Mouse (Mus musculus): ENCODE results near the gene Rgmb. TPM values are rescaled to one million over a fixed set of nuclear protein-coding genes. Genes with fewer than 3 reads are reported as not detected.
A peak's percentile ranks its signal among the peaks of the same experiment; 100 is the strongest.

The Rgmb gene
- polyA plus RNA-seq, 1 experiment from 2014 or later: 16.4 TPM

DNA sequence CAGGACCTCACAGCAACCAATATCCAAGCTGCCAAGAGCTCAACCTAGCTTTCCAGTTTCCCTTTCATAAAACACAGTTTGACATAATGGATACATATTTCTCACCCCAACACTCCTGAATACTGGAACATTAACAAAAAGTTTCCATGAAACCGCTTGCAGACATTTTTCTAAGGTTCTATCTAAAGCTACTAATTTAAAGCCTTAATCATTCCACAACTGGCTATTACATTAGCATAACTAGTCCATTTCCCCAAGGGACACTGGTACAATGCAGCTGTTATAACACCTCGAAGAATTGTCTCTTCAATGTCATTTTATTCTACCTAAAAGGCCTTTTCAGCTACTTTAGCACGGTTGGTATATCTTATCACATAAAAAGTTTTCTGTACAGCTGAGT, 6.0 kb downstream of the Rgmb start:
- Histone ChIP-seq H3K9me3 (ENCODE audit: control insufficient read depth, low read length) (no peaks in the 10 kb centered on the region), H3K4me3 (ENCODE audit: low read length) (peak overlapping the region; percentile 78), H3K27ac (ENCODE audit: low read depth, low read length) (no peak overlapping the region), H3K27me3 (ENCODE audit: control insufficient read depth, insufficient read depth, low read length) (peaks cover 3% of the 10 kb centered on the region; the same call in 1 of the 2 replicates), H3K4me1 (ENCODE audit: control insufficient read depth, insufficient read depth, low read length) (peaks cover 19% of the 10 kb centered on the region), H3K9ac (ENCODE audit: low read depth, low read length) (peak overlapping the region; percentile 94; the same call in 1 of the 2 replicates), H3K36me3 (ENCODE audit: control insufficient read depth, insufficient read depth, low read length) (peaks cover 7% of the 10 kb centered on the region; the same call in 1 of the 2 replicates), H3K4me2 (replicated peaks; ENCODE audit: low read depth, low read length) (peak overlapping the region; percentile 85)
- ATAC-seq (ENCODE audit: low FRiP score, low TSS enrichment): no peak
- 18% methylated on average over 3 of the region's 3 CpGs for WGBS

DNA sequence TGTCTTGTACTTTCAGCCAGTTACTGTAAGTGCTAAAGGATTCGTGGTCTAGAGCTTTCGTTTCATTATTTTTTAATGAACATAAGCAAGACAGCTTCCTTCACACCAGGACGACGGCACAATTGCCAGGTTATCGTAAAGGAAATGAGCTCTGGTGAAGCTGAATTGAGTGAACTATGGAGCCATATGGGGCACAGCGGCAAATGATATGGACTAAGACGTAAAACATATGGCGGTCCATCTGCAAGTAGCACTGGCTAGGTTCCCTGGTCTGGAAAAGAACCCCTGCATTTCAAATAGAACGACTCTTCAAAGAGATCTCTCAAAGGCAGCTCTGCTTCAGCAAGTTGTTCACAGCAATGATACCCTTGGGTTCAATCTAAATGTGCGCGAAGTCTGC, 6.5 kb downstream of the Rgmb start:
- 25% methylated on average over 11 of the region's 11 CpGs for WGBS
- Histone ChIP-seq H3K4me2 (replicated peaks; ENCODE audit: low read depth, low read length) (peak overlapping the region; percentile 85), H3K27me3 (ENCODE audit: control insufficient read depth, insufficient read depth, low read length) (no peaks in the 10 kb centered on the region), H3K9ac (ENCODE audit: low read depth, low read length) (peak overlapping the region; percentile 94; the same call in 1 of the 2 replicates), H3K4me1 (ENCODE audit: control insufficient read depth, insufficient read depth, low read length) (peaks cover 19% of the 10 kb centered on the region), H3K4me3 (ENCODE audit: low read length) (peak overlapping the region; percentile 78), H3K36me3 (ENCODE audit: control insufficient read depth, insufficient read depth, low read length) (peaks cover 11% of the 10 kb centered on the region; the same call in 1 of the 2 replicates), H3K27ac (ENCODE audit: low read depth, low read length) (no peak overlapping the region), H3K9me3 (ENCODE audit: control insufficient read depth, low read length) (no peaks in the 10 kb centered on the region)
- no peak for ATAC-seq (ENCODE audit: low FRiP score, low TSS enrichment)

DNA sequence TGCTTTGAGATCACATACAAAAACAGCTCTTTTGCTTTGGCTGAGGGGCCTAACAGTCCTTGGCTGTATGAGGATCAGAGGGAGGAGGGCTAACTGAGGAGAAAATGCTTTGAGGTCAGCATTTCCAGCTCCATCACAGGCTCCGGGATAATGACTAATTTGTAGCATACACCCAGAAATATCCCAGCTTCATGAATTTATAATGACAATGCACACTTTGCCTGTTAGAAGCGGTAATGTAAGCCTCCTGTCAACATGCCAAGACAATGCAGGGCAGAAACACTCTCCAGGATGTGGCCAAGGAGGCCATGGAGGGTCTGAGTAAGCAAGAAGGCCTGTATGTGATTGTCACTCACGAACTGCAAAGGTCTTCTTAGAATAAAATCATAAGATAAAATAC, 7.0 kb downstream of the Rgmb start:
- Histone ChIP-seq H3K4me2 (replicated peaks; ENCODE audit: low read depth, low read length) (peak overlapping the region; percentile 85), H3K27me3 (ENCODE audit: control insufficient read depth, insufficient read depth, low read length) (no peaks in the 10 kb centered on the region), H3K36me3 (ENCODE audit: control insufficient read depth, insufficient read depth, low read length) (peaks cover 14% of the 10 kb centered on the region; the same call in 1 of the 2 replicates), H3K9ac (ENCODE audit: low read depth, low read length) (peak overlapping the region; percentile 14; the same call in 1 of the 2 replicates), H3K4me3 (ENCODE audit: low read length) (peak overlapping the region; percentile 78), H3K27ac (ENCODE audit: low read depth, low read length) (no peak overlapping the region), H3K4me1 (ENCODE audit: control insufficient read depth, insufficient read depth, low read length) (peaks cover 19% of the 10 kb centered on the region), H3K9me3 (ENCODE audit: control insufficient read depth, low read length) (no peaks in the 10 kb centered on the region)
- ATAC-seq (ENCODE audit: low FRiP score, low TSS enrichment): no peak
- WGBS: 26% methylated on average over 3 of the region's 3 CpGs

DNA sequence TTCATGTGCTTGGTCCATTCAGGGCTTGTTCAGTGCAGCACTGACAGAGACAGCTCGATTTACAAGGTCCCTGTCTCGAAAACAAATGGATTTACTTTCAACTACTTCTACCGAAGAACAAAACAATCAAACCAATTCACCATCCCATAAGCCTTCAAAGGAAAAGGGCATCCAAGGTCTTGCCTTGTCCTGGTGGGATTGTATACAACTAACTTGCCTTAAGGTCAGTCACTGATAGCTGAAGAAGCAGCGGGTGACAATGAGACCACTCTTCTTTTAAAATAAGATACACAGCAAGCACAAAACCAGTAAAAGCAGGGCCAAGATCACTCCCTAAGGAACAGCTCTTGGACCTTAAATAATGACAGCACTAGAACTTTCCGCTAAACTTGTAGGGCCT, 7.6 kb downstream of the Rgmb start:
- ATAC-seq (ENCODE audit: low FRiP score, low TSS enrichment): no peak
- H3K36me3 ChIP-seq (ENCODE audit: control insufficient read depth, insufficient read depth, low read length): peaks cover 15% of the 10 kb centered on the region; the same call in 1 of the 2 replicates
- H3K27me3 ChIP-seq (ENCODE audit: control insufficient read depth, insufficient read depth, low read length): no peaks in the 10 kb centered on the region
- no peak overlapping the region for H3K9ac ChIP-seq (ENCODE audit: low read depth, low read length)
- peak overlapping the region; percentile 85; the same call in 1 of the 2 replicates for H3K4me2 ChIP-seq (replicated peaks; ENCODE audit: low read depth, low read length)
- no peak overlapping the region for H3K27ac ChIP-seq (ENCODE audit: low read depth, low read length)
- no peak overlapping the region for H3K4me3 ChIP-seq (ENCODE audit: low read length)
- H3K4me1 ChIP-seq (ENCODE audit: control insufficient read depth, insufficient read depth, low read length): peaks cover 19% of the 10 kb centered on the region
- WGBS: 37% methylated on average over 5 of the region's 5 CpGs
- no peaks in the 10 kb centered on the region for H3K9me3 ChIP-seq (ENCODE audit: control insufficient read depth, low read length)

DNA sequence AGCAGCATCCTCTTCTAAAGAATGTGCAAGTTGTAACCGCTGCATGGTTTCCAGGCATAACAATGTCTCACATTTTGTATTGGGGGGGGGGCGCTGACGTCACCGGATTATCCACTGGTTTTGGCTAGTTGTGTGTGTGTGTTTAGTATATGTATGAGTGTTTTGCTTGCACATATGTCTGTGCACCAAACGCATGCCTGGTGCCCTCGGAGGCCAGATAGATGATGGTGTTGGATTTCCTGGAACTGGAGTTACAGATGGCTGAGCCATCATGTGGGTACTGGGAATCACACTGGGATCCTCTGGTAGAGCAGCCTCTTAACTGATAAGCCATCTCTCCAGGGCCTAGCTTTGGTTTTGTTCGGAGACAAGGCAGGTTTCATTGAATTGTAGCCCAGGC, 8.5 kb downstream of the Rgmb start:
- Histone ChIP-seq H3K27ac (ENCODE audit: low read depth, low read length) (no peak overlapping the region), H3K4me2 (replicated peaks; ENCODE audit: low read depth, low read length) (no peak overlapping the region), H3K36me3 (ENCODE audit: control insufficient read depth, insufficient read depth, low read length) (peaks cover 18% of the 10 kb centered on the region; the same call in 1 of the 2 replicates), H3K27me3 (ENCODE audit: control insufficient read depth, insufficient read depth, low read length) (no peaks in the 10 kb centered on the region), H3K4me3 (ENCODE audit: low read length) (no peak overlapping the region), H3K4me1 (ENCODE audit: control insufficient read depth, insufficient read depth, low read length) (peaks cover 15% of the 10 kb centered on the region), H3K9me3 (ENCODE audit: control insufficient read depth, low read length) (no peaks in the 10 kb centered on the region), H3K9ac (ENCODE audit: low read depth, low read length) (no peak overlapping the region)
- ATAC-seq (ENCODE audit: low FRiP score, low TSS enrichment): no peak
- 85% methylated on average over 7 of the region's 7 CpGs for WGBS

DNA sequence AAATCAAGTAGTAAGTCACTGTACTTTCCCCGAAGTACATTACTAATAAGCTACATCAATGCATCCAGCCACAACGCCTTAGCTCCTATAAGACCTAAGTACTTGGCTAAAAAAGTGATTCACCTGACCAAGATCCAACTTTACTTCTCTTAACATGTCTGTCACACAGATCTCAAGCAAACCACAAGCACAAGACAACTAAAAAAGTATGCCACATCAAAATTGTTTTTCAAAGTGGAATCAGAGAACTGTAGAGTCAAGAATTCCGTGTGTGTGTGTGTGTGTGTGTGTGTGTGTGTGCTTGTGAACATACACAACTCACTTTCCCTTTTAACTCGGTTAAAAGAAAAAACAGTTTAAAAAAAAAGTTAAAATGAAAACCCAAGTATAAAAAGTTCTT, 9.1 kb downstream of the Rgmb start:
- no peak overlapping the region for H3K4me2 ChIP-seq (replicated peaks; ENCODE audit: low read depth, low read length)
- H3K4me3 ChIP-seq (ENCODE audit: low read length): no peak overlapping the region
- no peak overlapping the region for H3K27ac ChIP-seq (ENCODE audit: low read depth, low read length)
- H3K4me1 ChIP-seq (ENCODE audit: control insufficient read depth, insufficient read depth, low read length): peaks cover 11% of the 10 kb centered on the region
- no peaks in the 10 kb centered on the region for H3K27me3 ChIP-seq (ENCODE audit: control insufficient read depth, insufficient read depth, low read length)
- no peaks in the 10 kb centered on the region for H3K9me3 ChIP-seq (ENCODE audit: control insufficient read depth, low read length)
- H3K36me3 ChIP-seq (ENCODE audit: control insufficient read depth, insufficient read depth, low read length): peaks cover 22% of the 10 kb centered on the region; the same call in 1 of the 2 replicates
- no peak for ATAC-seq (ENCODE audit: low FRiP score, low TSS enrichment)
- WGBS: 91% methylated on average over 4 of the region's 4 CpGs
- H3K9ac ChIP-seq (ENCODE audit: low read depth, low read length): no peak overlapping the region

DNA sequence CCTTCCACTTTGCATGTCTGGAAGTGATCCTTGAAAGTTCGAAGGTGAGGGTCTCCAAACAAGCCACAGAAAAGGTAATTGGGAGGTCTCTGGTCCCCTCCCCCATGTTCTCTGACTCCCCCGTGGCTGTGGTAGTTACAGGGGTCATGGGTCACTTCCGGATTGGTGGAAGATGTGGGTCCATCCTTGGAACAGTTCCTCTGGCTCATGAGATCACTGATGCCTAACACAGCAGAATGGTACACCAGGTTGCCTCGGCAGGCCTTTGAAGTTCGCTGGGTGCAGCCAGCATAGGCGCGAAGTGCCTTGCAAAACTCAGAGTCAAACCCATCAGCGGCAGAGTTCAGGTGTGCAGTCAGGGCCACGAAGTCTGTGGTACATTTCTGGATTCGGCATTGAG, 10.1 kb downstream of the Rgmb start:
- peaks cover 11% of the 10 kb centered on the region for H3K4me1 ChIP-seq (ENCODE audit: control insufficient read depth, insufficient read depth, low read length)
- no peak overlapping the region for H3K4me2 ChIP-seq (replicated peaks; ENCODE audit: low read depth, low read length)
- peaks cover 22% of the 10 kb centered on the region; the same call in 1 of the 2 replicates for H3K36me3 ChIP-seq (ENCODE audit: control insufficient read depth, insufficient read depth, low read length)
- H3K9ac ChIP-seq (ENCODE audit: low read depth, low read length): no peak overlapping the region
- H3K4me3 ChIP-seq (ENCODE audit: low read length): no peak overlapping the region
- H3K27ac ChIP-seq (ENCODE audit: low read depth, low read length): no peak overlapping the region
- ATAC-seq (ENCODE audit: low FRiP score, low TSS enrichment): no peak
- WGBS: 65% methylated on average over 10 of the region's 10 CpGs
- H3K9me3 ChIP-seq (ENCODE audit: control insufficient read depth, low read length): no peaks in the 10 kb centered on the region
- no peaks in the 10 kb centered on the region for H3K27me3 ChIP-seq (ENCODE audit: control insufficient read depth, insufficient read depth, low read length)

DNA sequence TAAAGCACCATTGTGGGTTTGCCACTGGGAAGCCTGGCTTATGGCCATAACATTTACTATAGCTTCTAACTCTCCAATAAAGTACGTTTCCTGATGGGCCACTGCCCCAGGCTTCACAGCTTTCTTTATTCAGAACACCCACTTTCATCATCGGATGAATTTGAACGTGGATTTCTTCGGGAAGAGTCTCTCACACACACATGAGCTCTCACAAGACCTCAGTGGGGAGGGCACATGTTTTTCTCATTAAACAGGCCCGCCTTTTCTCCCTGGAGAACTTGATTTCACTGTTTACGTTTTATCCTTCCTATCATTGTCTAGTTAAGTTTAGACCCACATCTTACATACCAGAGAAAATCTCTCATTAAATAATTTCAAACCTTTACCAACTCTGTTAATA, 10.7 kb downstream of the Rgmb start:
- H3K27me3 ChIP-seq (ENCODE audit: control insufficient read depth, insufficient read depth, low read length): no peaks in the 10 kb centered on the region
- H3K9ac ChIP-seq (ENCODE audit: low read depth, low read length): no peak overlapping the region
- 65% methylated on average over 6 of the region's 6 CpGs for WGBS
- no peaks in the 10 kb centered on the region for H3K9me3 ChIP-seq (ENCODE audit: control insufficient read depth, low read length)
- H3K4me2 ChIP-seq (replicated peaks; ENCODE audit: low read depth, low read length): no peak overlapping the region
- ATAC-seq (ENCODE audit: low FRiP score, low TSS enrichment): no peak
- no peak overlapping the region for H3K27ac ChIP-seq (ENCODE audit: low read depth, low read length)
- peaks cover 11% of the 10 kb centered on the region for H3K4me1 ChIP-seq (ENCODE audit: control insufficient read depth, insufficient read depth, low read length)
- no peak overlapping the region for H3K4me3 ChIP-seq (ENCODE audit: low read length)
- H3K36me3 ChIP-seq (ENCODE audit: control insufficient read depth, insufficient read depth, low read length): peaks cover 22% of the 10 kb centered on the region; the same call in 1 of the 2 replicates

DNA sequence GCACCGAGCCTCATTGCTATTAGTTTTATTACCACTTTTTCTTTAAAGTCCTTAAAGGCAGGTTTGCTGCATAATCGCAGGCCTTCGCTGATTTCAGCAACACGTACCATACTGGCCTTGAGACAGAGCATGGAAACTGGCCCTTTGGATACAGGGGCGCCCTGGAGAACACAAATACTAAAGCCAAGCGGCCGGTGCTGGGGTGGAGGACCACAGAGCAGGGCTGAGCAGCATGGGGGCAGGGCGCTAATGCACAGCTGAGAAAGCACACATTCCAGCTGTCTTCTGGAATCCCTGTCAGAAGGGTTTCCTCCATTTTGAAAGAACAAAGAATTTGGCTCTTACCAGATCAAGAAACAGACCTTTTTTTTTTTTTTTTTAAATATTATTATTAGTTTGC, 12.5 kb downstream of the Rgmb start:
- Histone ChIP-seq H3K27me3 (ENCODE audit: control insufficient read depth, insufficient read depth, low read length) (no peaks in the 10 kb centered on the region), H3K36me3 (ENCODE audit: control insufficient read depth, insufficient read depth, low read length) (peaks cover 22% of the 10 kb centered on the region; the same call in 1 of the 2 replicates), H3K9me3 (ENCODE audit: control insufficient read depth, low read length) (no peaks in the 10 kb centered on the region), H3K27ac (ENCODE audit: low read depth, low read length) (no peak overlapping the region), H3K4me3 (ENCODE audit: low read length) (no peak overlapping the region), H3K4me2 (replicated peaks; ENCODE audit: low read depth, low read length) (no peak overlapping the region), H3K4me1 (ENCODE audit: control insufficient read depth, insufficient read depth, low read length) (peaks cover 8% of the 10 kb centered on the region; the same call in 1 of the 2 replicates), H3K9ac (ENCODE audit: low read depth, low read length) (no peak overlapping the region)
- ATAC-seq (ENCODE audit: low FRiP score, low TSS enrichment): no peak
- 77% methylated on average over 8 of the region's 8 CpGs for WGBS

Data from kidney, embryonic 14.5 days (tissue).